In the genomic region with DNA sequence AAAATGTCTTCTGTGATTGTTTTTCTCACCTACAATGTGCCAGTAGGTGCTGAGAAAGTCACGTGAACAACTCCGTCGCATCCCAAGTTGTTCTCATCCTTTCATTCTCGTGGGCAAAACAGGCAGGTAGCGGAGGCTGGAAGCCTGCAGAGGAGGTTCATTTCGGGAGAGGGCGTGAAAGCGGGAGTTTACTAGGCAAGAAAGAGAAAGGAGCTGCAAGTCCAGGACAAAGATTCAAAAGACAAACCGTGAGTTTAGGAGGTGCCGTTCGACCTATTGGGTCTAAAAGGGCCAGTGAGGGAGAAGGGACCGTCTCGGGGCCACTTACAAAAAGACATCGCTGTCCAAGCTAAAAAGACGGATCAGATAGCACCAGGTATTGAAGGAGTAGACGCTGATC, we compare ENCODE assay signal across 8 mouse cellular contexts. TPM values are rescaled to one million over a fixed set of nuclear protein-coding genes. Genes with fewer than 3 reads are reported as not detected.
DNase-seq lines count a peak whose midpoint lies in the region; ATAC-seq lines count a peak whose summit lies in the region.

No protein-coding gene starts in this region.

- H3K27me3 ChIP-seq in forebrain, embryonic 15.5 days, result peaks cover 21% of the 10 kb centered on the region; the same call in 1 of the 2 replicates
- peaks cover 68% of the 10 kb centered on the region for H3K27me3 ChIP-seq in limb, embryonic 12.5 days
- peaks cover 14% of the 10 kb centered on the region for H3K27me3 ChIP-seq in neural tube, embryonic 11.5 days (ENCODE audit: control insufficient read depth, insufficient read depth, low read length)

- H3K36me3 ChIP-seq in forebrain, embryonic 15.5 days, result no peaks in the 10 kb centered on the region
- no peaks in the 10 kb centered on the region for H3K36me3 ChIP-seq in limb, embryonic 12.5 days
- H3K36me3 ChIP-seq in neural tube, embryonic 11.5 days (ENCODE audit: control insufficient read depth, insufficient read depth, low read length), result no peaks in the 10 kb centered on the region

- H3K9me3 ChIP-seq in forebrain, embryonic 15.5 days, result no peaks in the 10 kb centered on the region
- no peaks in the 10 kb centered on the region for H3K9me3 ChIP-seq in limb, embryonic 12.5 days
- H3K9me3 ChIP-seq in neural tube, embryonic 11.5 days (ENCODE audit: control insufficient read depth, low read length), result no peaks in the 10 kb centered on the region

- H3K9ac ChIP-seq in forebrain, embryonic 15.5 days (replicated peaks), result peak overlapping the region; percentile 41
- peak overlapping the region; percentile 53 for H3K9ac ChIP-seq in limb, embryonic 12.5 days (replicated peaks)
- no peak overlapping the region; the same call in 1 of the 2 replicates for H3K9ac ChIP-seq in neural tube, embryonic 11.5 days (ENCODE audit: low read length)

- peak overlapping the region; percentile 63 for H3K4me2 ChIP-seq in forebrain, embryonic 15.5 days (replicated peaks)
- peak overlapping the region; percentile 89 for H3K4me2 ChIP-seq in limb, embryonic 12.5 days
- peak overlapping the region; percentile 58 for H3K4me2 ChIP-seq in neural tube, embryonic 11.5 days (ENCODE audit: low read depth)

- H3K27ac ChIP-seq in forebrain, embryonic 15.5 days (replicated peaks), result 0 out of 2 replicates have a peak overlapping the region, but pooled peaks have one; percentile 24
- no peak overlapping the region for H3K27ac ChIP-seq in limb, embryonic 12.5 days
- H3K27ac ChIP-seq in neural tube, embryonic 11.5 days (ENCODE audit: low read depth, low read length), result no peak overlapping the region

- H3K4me1 ChIP-seq in forebrain, embryonic 15.5 days, result peaks cover 21% of the 10 kb centered on the region
- H3K4me1 ChIP-seq in limb, embryonic 12.5 days (replicated peaks), result peaks cover 11% of the 10 kb centered on the region
- H3K4me1 ChIP-seq in neural tube, embryonic 11.5 days (ENCODE audit: control insufficient read depth, insufficient read depth, low read length), result no peaks in the 10 kb centered on the region; the same call in 1 of the 2 replicates

- WGBS in forebrain, embryonic 15.5 days, result under 1% methylated on average over 16 of the region's 16 CpGs
- WGBS in limb, embryonic 12.5 days, result under 1% methylated on average over 16 of the region's 16 CpGs
- under 1% methylated on average over 16 of the region's 16 CpGs for WGBS in neural tube, embryonic 11.5 days

- no peak for DNase-seq in frontal cortex, postnatal 10 days (ENCODE audit: low spot score in 2 of 2)
- peak; percentile 13 for DNase-seq in thymus, postnatal 0 days (ENCODE audit: low spot score)
- no peak for DNase-seq in thymus, adult 18-20 months
- DNase-seq in neural tube, embryonic 11.5 days (ENCODE audit: low spot score), result no peak
- no peak for DNase-seq in gastrocnemius, postnatal 14 days

- intact Hi-C loops in gastrocnemius, postnatal 14 days (cut with DNase I; ENCODE audit: low total_unique reads), result no loop called here

- ATAC-seq in frontal cortex, adult (ENCODE audit: low TSS enrichment), result peak; percentile 32; the same call in 1 of the 2 replicates
- ATAC-seq in forebrain, embryonic 15.5 days (replicated peaks), result peak; percentile 3; the same call in 1 of the 2 replicates
- no peak for ATAC-seq in limb, embryonic 12.5 days (ENCODE audit: insufficient number of reproducible peaks, insufficient read depth, low FRiP score, low TSS enrichment, low read depth)
- ATAC-seq in neural tube, embryonic 11.5 days (ENCODE audit: insufficient read depth, low FRiP score, low TSS enrichment), result no peak

- peak overlapping the region; percentile 46 for H3K4me3 ChIP-seq in forebrain, embryonic 15.5 days
- H3K4me3 ChIP-seq in limb, embryonic 12.5 days (replicated peaks), result peak overlapping the region; percentile 59
- H3K4me3 ChIP-seq in neural tube, embryonic 11.5 days (ENCODE audit: low read depth, low read length), result peak overlapping the region; percentile 41

RNA-seq across cellular contexts. Expression of a gene that starts 14.5 kb away (rescaled TPM):
- polyA plus RNA-seq in thymus, postnatal 0 days (2015; fragmentation: Nextera tagmentation; extraction: Ambion mirVana), result 1.4 and 1.6 TPM in 2 replicates
- polyA plus RNA-seq in forebrain, embryonic 15.5 days (2015; fragmentation: Nextera tagmentation; extraction: Ambion mirVana), result 0.34 and 0.36 TPM in 2 replicates
- polyA plus RNA-seq in limb, embryonic 12.5 days (2016; fragmentation: Nextera tagmentation; extraction: Ambion mirVana), result 0.17 and 0.21 TPM in 2 replicates
- 0.19 and 0.26 TPM in 2 replicates for polyA plus RNA-seq in neural tube, embryonic 11.5 days (2014; fragmentation: Nextera tagmentation; extraction: Ambion mirVana)
- not detected for total RNA-seq in gastrocnemius, postnatal 14 days (2021)

RNA-seq across cellular contexts. Expression of a gene that starts 31.5 kb away (rescaled TPM):
- 18.0 and 21.4 TPM in 2 replicates for polyA plus RNA-seq in thymus, postnatal 0 days (2015; fragmentation: Nextera tagmentation; extraction: Ambion mirVana)
- polyA plus RNA-seq in forebrain, embryonic 15.5 days (2015; fragmentation: Nextera tagmentation; extraction: Ambion mirVana), result 8.7 and 8.8 TPM in 2 replicates
- 4.5 and 5.3 TPM in 2 replicates for polyA plus RNA-seq in limb, embryonic 12.5 days (2016; fragmentation: Nextera tagmentation; extraction: Ambion mirVana)
- 5.6 and 6.7 TPM in 2 replicates for polyA plus RNA-seq in neural tube, embryonic 11.5 days (2014; fragmentation: Nextera tagmentation; extraction: Ambion mirVana)
- 1 to 10 TPM; 7.0 to 7.4 TPM for total RNA-seq in gastrocnemius, postnatal 14 days (2021)

RNA-seq across cellular contexts. Expression of a gene that starts 56.8 kb away (rescaled TPM):
- polyA plus RNA-seq in thymus, postnatal 0 days (2015; fragmentation: Nextera tagmentation; extraction: Ambion mirVana), result 14.4 and 15.2 TPM in 2 replicates
- polyA plus RNA-seq in forebrain, embryonic 15.5 days (2015; fragmentation: Nextera tagmentation; extraction: Ambion mirVana), result 1.0 and 1.1 TPM in 2 replicates
- 0.33 and 0.34 TPM in 2 replicates for polyA plus RNA-seq in limb, embryonic 12.5 days (2016; fragmentation: Nextera tagmentation; extraction: Ambion mirVana)
- 0.16 TPM in 1 of 2 replicates, not detected in the other for polyA plus RNA-seq in neural tube, embryonic 11.5 days (2014; fragmentation: Nextera tagmentation; extraction: Ambion mirVana)
- 1 to 10 TPM; 3.0 to 3.4 TPM for total RNA-seq in gastrocnemius, postnatal 14 days (2021)

Comparison
In these comparisons a context has a peak if more than half of its experiments do, and no peak if none do; other contexts are left out.
1. ATAC-seq: peak in frontal cortex, adult (single experiment) and forebrain, embryonic 15.5 days (single experiment); none in limb, embryonic 12.5 days (single experiment) and neural tube, embryonic 11.5 days (single experiment).
2. Peak in every context shown above with its lines, with median percentiles within 50 percentile points of each other: H3K4me2 ChIP-seq and H3K4me3 ChIP-seq.